Mouse (Mus musculus): Measurements from ENCODE around the gene Tsga10ip.

Tsga10ip gene

DNA sequence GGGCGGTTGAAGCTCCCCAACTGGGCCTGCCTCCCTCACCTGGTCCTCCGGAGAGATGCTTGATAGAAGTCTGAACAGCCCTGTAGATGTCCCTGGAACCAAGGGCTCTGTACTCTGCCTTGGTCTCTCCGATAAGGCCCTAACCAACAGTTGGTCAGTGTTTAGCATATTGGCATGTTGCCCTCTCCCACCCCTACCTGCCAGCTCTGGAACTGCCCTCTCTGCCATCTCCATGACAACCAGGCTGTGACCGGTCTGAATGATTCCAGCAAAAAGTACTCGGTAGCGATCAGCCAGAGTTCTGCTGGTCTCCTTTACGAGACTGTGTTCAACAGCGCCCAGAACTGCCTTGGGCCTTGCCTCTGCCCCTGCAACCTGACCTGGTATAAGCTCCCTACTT lies at the start of gene Tsga10ip:
Gene Tsga10ip, minus strand, starts transcription at position 234 of the 400 bp plus-strand sequence.
- DNase-seq (ENCODE audit: low spot score): no peak

DNA sequence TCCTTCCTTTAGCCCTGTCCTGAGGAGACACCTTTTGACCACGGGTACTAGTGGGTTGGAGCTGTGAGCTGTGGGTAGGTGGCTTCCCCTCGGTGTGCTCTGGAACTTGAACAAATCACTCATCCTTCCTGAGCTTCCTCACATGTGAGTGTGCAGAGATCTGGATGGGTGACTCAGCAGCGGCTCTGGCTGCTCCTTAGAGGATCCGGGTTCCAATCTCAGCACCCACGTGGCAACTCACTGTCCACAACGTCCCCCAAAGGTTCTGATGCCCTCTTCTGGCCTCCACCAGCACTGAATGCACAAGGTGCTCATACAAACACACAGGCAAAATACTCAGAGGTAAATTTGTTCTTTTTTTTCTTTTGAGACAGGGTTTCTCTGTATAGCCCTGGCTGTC lies 49.4 kb upstream of the Tsga10ip start:
- no peak for DNase-seq (ENCODE audit: low spot score)

DNA sequence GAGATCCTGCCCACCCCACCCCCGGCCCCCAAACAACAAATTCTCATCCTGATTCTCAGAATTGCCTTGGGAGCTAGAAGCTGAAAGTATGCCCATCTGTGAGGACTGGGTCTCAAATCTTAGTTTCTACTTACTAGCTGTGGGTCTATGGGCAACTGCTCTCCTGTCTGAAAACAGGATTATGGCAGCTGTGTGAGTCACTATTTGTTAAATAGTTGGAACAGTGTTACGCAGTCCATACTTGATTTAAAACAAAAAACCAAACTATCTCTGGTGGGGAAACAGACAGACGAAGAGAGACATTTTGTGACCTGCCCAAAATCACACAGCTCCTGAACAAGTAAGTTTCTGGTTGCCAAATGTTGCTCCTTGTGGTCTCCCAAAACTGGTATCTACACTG lies 47.3 kb upstream of the Tsga10ip start:
- DNase-seq (ENCODE audit: low spot score): no peak

DNA sequence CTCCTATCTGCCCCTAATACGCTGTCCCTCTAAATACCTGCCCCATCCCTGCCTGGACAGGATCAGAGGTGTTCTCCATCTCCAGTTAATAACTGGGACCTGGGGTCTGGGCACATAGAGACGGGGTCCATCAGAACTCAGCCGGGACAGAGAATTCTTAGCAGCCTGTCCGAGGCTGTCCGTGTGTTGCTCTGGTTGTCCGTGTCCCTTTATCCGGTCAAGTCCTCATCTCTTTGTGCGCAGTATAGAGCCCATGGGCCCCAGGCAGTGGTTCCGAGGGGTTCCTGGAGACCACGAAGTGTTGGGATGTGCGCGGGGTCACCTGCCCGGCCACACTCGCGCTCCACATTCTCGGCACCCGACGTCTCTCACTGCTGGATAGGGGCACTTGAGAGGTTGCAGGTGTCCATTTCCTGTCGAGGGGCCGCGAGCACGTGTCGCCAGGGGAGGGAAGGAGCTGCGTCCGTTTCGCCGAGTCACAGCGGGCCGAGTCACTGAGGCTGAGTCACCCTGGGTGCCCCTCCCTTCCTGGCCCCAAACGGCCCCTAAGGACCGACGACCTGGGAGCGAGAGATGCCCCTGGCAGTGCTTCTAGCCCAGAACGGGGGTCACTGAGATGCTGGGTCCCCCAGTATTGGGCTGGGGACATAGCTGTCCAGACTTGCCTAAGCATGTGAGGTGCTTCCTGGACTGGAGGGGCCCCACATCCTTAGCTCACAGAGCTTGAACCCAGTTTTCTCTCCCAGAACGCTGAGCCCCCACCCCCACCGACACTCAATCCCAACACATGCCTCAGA lies 46.2 kb upstream of the Tsga10ip start:
- DNase-seq (ENCODE audit: low spot score): no peak

GRCm38 (mm10) chr19:5447515-5448353 lies 45.4 kb upstream of the Tsga10ip start, which contains the start of gene Fosl1:
Gene Fosl1, plus strand, starts transcription at chr19:5447547.
- DNase-seq (ENCODE audit: low spot score): no peak

DNA sequence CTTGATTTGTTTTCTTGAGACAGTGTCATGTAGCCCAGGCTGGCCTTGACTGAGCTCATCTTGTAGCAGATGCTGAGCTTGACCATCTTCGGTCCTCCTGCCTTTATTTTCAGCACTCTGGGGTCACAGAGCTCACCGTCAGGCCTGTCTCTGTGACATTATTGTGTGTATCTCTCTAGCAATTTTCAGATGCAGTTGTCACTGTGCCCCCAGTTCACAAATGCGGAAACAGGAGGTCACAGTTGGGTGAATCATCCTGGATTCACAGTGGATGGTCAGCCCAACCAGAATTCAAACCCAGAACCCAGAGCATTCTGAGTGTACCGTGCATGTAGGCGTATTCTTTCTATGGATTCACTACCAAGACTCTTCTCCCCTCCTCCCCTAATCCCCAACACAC lies 43.4 kb upstream of the Tsga10ip start:
- DNase-seq (ENCODE audit: low spot score): no peak

GRCm38 (mm10) chr19:5444954-5445353 lies 42.6 kb upstream of the Tsga10ip start:
- DNase-seq (ENCODE audit: low spot score): no peak

DNA sequence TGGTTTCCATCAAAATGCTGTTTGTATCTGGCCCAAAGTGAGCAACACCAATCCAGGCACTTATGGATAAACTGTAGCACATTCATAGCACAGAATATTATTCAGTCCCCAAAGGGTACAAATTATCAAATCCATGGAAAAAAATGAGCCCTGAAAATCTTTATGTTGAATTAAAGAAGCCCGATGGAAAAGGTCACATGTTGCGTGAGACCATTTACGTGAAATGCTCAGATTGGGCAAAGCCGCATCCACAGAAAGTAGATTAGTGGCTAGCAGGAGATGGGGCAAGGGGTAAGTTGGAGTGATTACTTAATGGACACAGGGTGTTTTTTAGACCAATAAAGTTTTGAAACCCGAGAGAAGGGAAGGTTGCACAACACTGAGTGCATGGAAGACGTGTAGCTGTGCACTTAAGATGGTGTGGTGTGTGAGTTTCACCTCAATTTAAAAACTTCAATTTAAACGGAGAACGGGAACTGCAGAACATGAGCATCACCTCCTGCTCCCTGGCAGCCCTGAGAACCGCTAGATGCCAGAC lies 42.1 kb upstream of the Tsga10ip start:
- DNase-seq (ENCODE audit: low spot score): no peak

- DNase-seq (ENCODE audit: low spot score): no peak
These were observed 31.6 kb upstream of the Tsga10ip start for GRCm38 (mm10) chr19:5433951-5434350.

DNA sequence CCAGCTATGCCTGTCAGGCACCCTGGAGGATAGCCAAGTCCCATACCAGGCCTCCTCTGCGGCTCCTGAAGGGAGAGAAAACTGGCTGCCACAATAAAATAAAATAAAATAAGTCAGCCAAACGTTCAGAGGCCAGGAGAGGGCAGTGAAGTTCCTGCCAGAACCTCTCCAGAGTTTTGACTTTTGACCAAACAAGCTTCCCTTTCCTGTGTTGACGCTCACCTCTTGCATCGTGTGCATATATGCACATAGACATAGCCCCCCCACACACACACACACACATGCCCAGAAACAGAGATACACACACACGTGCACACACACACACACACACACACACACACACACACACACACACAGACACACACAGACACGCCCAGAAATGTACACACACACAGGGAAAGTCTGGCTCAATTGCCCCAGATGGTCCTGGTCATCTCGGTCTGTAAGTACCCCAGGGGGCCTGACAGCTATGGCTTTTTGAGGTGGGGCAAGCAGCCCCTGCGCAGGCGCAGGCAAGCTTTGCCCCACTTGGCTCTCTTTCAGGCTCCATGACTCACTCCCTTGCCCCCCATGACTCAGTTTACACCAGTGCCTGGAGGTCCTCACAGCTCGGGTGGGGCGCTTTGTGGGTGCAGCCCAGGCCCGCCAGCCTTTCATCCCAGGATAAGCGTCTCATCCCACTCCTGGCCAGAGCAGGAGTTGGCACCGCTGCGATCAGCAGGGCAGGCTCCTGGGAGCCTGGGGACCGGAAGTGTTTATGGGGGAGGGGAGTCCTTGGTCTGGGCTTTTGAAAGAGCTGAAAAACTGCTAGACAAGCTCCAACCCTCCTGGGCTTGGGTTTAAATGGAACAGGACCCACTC lies 30.9 kb upstream of the Tsga10ip start:
- no peak for DNase-seq (ENCODE audit: low spot score)

DNA sequence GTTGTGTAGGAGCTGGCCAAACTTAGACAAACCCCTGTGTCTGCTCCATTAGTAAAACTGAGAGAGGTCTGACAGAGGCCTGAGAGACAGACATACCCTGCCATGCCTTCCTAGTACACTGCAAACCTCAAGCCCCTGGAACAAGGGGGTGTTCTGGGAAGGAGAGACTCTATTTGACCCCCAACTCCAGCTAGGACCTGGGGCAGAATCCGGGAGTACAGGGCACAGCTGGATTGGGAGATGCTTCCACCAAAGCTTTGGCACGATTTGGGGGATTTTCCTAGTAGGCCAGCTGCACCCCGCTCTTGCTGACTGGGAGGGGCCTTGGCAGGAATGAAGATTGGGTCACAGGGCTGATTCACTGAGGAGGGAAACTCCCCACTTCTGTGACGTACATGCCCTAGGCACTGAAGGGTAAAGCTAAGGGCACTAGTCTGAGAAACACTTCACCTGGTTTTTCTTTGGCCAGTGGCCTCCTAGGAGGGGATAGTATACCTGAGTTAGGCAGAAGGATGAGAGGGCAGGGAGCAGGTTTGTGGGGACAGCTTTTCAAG lies 29.7 kb upstream of the Tsga10ip start:
- DNase-seq (ENCODE audit: low spot score): no peak

DNA sequence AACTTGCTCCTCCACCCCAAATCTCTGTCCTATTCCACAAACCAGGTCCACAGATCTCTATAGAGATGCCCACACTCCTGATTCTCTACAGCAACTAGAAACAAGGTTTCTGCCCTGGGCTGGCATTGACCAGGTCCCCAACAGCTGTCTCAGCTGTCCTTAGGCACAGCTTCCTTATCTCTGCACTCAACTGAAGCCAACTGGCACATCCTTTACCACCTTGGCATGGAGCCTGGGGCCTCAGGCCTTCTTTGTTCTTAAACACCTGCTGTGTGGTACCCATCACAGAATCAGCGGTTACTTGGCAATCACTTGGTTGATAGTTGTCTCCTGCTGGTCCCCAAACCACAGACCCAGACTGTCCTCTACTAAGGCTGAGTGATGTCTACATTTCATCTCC lies 28.1 kb upstream of the Tsga10ip start:
- no peak for DNase-seq (ENCODE audit: low spot score)

DNA sequence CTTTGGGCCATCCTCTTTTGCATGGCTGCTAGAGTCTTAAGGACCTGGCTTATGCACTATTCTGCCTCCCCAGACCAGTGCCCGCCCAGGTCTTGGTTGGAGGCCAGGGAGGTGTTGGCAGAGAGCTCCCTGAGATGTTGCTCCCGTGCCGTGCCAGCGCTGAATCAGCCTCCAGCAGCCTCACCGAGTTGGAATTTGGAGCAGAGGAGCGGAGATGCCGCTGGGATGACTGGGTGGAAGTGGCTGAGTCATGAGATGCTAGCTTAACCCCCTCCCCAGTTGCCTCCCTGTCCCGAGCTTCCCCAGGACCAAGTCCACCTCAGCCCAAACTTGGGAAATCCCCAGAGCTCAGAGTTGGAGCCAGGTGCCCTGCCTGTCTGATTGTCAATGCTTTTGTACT lies 27.5 kb upstream of the Tsga10ip start:
- DNase-seq (ENCODE audit: low spot score): no peak

DNA sequence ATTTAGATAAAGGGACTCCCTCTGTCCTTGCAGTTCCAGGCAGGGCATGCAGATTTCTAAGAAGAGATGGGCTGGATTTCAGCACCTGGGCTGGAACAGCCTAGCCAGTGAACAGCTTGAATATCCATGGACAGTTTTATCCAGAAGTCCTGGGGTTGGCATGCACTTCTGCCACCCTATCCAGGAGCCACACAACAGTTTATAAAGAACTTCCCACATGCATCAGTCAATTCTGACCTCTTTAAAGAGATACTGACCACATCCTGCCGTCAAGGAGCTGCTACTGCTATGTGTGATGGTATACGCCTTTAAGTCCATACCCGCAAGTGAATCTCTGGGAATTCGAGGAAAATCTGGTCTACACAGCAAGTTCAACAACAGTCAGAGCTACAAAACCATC lies 26.9 kb upstream of the Tsga10ip start:
- DNase-seq (ENCODE audit: low spot score): no peak

DNA sequence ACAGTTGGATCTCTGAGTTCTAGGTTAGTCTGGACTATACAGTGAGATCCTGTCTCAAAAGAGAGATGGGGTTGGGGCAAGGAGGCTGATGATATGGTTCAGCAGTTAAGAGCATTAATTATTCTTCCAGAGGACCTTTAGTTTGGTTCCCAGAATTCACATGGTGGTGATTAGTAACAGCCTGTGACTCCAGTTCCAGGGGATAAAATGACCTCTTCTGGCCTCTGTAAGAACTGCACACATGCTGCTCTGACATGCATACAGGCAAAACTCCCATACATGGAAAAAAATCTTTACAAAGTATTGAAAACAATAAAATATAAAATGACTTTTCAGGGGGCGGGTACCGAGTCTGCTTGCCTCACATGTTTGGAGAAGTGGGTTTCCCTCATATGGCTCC lies 25.8 kb upstream of the Tsga10ip start:
- no peak for DNase-seq (ENCODE audit: low spot score)

DNA sequence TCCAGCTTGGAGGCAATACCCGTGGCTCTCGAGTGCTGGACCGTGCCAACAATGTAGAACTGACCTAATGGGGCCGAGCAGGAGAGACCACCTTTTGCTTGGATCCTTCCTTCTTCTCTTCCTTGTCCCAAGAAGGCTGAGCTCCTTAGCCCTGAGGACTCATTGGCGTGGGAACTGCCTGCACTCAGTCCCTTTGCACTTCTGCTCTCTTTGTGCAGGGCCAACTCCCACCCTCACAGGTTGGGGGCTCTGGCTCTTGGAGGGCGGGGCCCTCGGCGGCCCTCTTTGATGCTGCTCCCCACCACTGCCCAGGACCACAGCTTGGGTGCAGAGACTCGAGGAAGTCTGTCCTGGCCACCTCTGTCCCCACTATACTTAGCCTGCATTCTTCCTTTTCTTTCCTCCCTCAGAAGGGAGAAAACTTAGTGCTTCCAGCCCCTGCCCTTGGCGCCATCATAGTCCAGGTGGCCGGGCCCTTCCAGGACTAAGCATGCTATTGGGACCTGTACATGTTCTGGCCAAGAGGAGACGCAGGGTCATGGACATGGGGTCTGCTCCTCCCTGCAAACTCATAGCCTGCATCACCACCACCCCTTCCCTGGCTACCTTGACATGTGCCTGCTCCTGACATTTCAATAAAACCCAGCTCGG lies 24.4 kb upstream of the Tsga10ip start:
- DNase-seq (ENCODE audit: low spot score): no peak

- DNase-seq (ENCODE audit: low spot score): no peak
These were observed 23.7 kb upstream of the Tsga10ip start for GRCm38 (mm10) chr19:5425906-5426565.

- DNase-seq (ENCODE audit: low spot score): peak; percentile 85
These were observed 22.7 kb upstream of the Tsga10ip start, which contains the start of the genes Drap1 and AI837181 for GRCm38 (mm10) chr19:5424782-5425741. Gene Drap1, minus strand, starts transcription at chr19:5424979. Gene AI837181, plus strand, starts transcription at chr19:5425144.

DNA sequence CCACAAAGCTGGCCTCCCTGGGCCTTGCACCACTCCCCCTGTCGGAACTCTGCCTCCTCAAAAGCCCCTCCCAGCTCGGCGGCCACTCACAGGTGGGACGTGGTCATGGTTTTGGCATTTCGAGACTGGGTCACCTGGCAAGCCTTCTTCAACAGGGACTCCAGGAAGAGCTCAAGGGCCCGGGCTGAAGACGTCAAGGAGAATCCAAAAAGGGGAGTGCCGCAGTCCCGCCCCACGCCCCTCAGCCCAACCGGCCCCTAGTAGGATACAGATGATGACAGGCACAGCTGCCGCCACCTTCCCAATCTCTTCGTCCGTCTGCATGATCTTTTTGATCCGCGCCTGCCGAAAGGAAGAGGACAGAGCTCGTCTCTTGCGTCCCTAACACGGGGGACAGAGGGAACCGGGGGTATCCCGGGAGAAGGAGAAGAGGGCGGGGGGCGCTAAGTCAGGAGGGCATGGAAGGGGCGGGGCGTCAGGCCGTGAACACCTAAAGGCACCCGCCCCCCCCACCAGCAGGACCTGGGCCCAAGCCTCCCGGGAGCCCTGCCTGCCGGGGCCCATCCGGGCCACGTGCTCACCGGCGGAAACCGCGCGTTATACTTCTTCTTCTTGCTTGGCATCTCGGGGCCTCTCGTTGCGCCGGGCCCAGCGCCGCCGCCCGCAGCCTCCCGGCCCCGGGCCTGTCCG lies 21.9 kb upstream of the Tsga10ip start:
- DNase-seq (ENCODE audit: low spot score): no peak
